Mouse (Mus musculus) heart, embryonic 16.5 days (tissue): ENCODE measurements around the gene Entpd5. TPM values are rescaled to one million over a fixed set of nuclear protein-coding genes. Genes with fewer than 3 reads are reported as not detected.

ENCODE experiments used
- ATAC-seq: fragments of 200-750 bp; cut with Nextera tagmentation; replicated peaks from 2 replicates; pipeline ENCODE4 v1.8.0; 2017; ENCODE audit warnings: moderate number of reproducible peaks; ENCODE audit not compliant: insufficient read depth, low FRiP score; ENCODE audit errors: extremely low read depth
- H3K27ac ChIP-seq: fragments of 300-500 bp; sonication (generic); 2 replicates; pipeline ENCODE4 v1.5.1; 2014; ENCODE audit warnings: mild to moderate bottlenecking, low read length, control low read depth, moderate library complexity
- H3K27me3 ChIP-seq: fragments of 300-500 bp; sonication (generic); 2 replicates; pipeline ENCODE4 v1.6.1; 2014; ENCODE audit warnings: low read length, mixed read lengths; ENCODE audit not compliant: control insufficient read depth, insufficient read depth
- H3K36me3 ChIP-seq: fragments of 300-500 bp; sonication (generic); 2 replicates; pipeline ENCODE4 v1.6.1; 2014; ENCODE audit not compliant: control insufficient read depth, insufficient read depth
- H3K4me1 ChIP-seq: fragments of 300-500 bp; sonication (generic); 2 replicates; pipeline ENCODE4 v1.6.1; 2014; ENCODE audit warnings: low read length, mixed read lengths; ENCODE audit not compliant: control insufficient read depth, insufficient read depth
- H3K4me2 ChIP-seq: fragments of 300-500 bp; sonication (generic); 2 replicates; pipeline ENCODE4 v1.6.1; 2014; ENCODE audit warnings: low read depth, mild to moderate bottlenecking, control low read depth, low read length
- H3K4me3 ChIP-seq: fragments of 300-500 bp; sonication (generic); 2 replicates; pipeline ENCODE4 v1.5.1; 2014; ENCODE audit warnings: mild to moderate bottlenecking, control low read depth, low read length
- H3K9ac ChIP-seq: fragments of 300-500 bp; sonication (generic); 2 replicates; pipeline ENCODE4 v1.6.1; 2014; ENCODE audit warnings: low read length, control low read depth
- H3K9me3 ChIP-seq: fragments of 300-500 bp; sonication (generic); replicated peaks from 2 replicates; pipeline ENCODE4 v1.6.1; 2016; ENCODE audit warnings: low read length; ENCODE audit not compliant: control insufficient read depth
- WGBS: fragments of 180-500 bp; shearing (Covaris S2); extraction: QIAGEN DNeasy Blood & Tissue Kit; methylation state at CpG from one replicate; pipeline ENCODE4 v1.1.7; 2014; 5-methylcytosine and 5-hydroxymethylcytosine counted together
- polyA plus RNA-seq: library from polyadenylated mRNA; unstranded; fragments of >200 nt; fragmentation: Nextera tagmentation; extraction: Ambion mirVana; gene quantifications from 2 replicates; pipeline ENCODE4 v1.2.1, GENCODE M21; 2015

The Entpd5 gene
- polyA plus RNA-seq, 1 experiment from 2014 or later, result 38.9 TPM

DNA sequence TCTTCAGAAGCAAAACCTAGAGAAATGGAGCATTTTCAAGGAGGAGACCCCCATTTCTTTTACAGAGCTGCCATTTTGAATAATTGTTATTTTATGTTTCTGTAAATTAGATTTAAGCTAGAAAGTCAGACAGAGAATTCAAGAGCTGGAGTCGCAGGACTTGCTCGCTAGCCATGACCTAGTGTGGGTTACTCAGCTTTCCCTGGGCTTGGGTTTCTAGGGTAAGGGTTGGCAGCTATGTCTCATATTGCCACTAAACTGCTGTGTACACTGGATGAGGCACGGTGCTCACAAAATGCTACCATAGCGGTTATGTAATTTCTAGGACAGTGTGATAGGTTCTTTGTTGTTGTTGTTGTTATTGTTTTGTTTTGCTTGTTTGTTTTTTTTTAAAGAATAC lies 16.1 kb downstream of the Entpd5 start:
- WGBS, result 97% methylated on average over 4 of the region's 4 CpGs
- H3K27me3 ChIP-seq, result no peaks in the 10 kb centered on the region
- H3K4me2 ChIP-seq, result no peak overlapping the region
- no peaks in the 10 kb centered on the region for H3K4me1 ChIP-seq
- no peak for ATAC-seq
- H3K9me3 ChIP-seq, result no peaks in the 10 kb centered on the region
- H3K9ac ChIP-seq, result no peak overlapping the region
- no peak overlapping the region for H3K27ac ChIP-seq
- H3K36me3 ChIP-seq, result 0 out of 2 replicates have a peak, but pooled peaks cover 9% of the 10 kb centered on the region
- H3K4me3 ChIP-seq, result no peak overlapping the region

DNA sequence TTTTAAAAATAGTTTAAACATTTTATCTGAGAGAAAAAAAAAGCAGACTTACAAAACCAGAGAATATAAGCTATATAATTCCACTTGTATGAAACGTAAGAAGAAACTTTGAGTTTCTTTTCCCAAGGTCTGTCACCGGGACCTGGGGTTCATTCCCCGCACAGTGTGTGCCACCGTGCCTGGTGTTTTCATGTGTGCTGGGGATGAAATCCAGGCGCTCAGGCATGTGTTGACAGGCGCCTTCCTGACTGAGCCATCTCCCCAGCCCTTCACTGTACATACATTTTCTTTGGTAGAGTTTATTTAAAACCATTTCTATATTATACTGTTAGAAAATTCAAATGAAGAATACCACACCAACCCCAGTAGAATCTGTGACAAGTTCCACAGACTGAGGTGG lies 18.5 kb downstream of the Entpd5 start:
- Histone ChIP-seq H3K9ac (no peak overlapping the region), H3K9me3 (no peaks in the 10 kb centered on the region), H3K4me2 (no peak overlapping the region), H3K4me1 (peaks cover 8% of the 10 kb centered on the region), H3K27ac (no peak overlapping the region), H3K4me3 (no peak overlapping the region), H3K36me3 (peaks cover 9% of the 10 kb centered on the region; the same call in 1 of the 2 replicates), H3K27me3 (no peaks in the 10 kb centered on the region)
- ATAC-seq, result peak; percentile 75; the same call in 1 of the 2 replicates
- WGBS, result 36% methylated on average over 6 of the region's 6 CpGs

DNA sequence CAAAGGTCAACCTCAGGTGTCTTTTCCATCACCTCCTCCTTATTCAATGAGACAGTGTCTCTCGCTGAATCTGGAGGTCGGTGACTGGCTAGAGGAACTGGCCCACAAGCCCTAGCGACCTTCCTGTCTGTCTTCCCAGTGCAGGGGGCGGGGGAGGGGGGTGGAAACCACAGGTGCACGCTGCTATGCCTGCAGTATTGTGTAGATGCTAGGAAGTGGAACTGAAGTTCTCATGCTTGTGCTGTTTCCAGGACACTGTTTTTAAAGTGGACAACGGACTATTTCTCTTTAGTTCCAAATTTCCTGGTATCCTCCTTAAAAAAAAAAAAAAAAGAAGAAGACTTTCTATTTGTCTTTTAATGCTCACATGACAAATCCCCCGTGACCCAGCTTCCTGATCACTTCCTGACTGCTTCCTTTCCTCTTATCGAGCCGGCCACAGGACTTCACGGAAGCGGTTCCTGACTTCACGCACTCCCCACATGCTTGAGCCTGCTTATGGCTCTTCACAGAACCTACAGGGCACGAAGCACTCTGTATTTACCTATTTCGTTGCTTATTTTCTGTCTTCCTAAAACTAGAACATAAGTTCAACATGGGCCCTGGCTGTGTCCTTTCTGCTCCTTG lies 19.9 kb downstream of the Entpd5 start:
- Histone ChIP-seq H3K9me3 (no peaks in the 10 kb centered on the region), H3K4me1 (peaks cover 20% of the 10 kb centered on the region), H3K27ac (no peak overlapping the region), H3K27me3 (no peaks in the 10 kb centered on the region), H3K4me2 (0 out of 2 replicates have a peak overlapping the region, but pooled peaks have one; percentile 14), H3K4me3 (no peak overlapping the region), H3K36me3 (peaks cover 7% of the 10 kb centered on the region; the same call in 1 of the 2 replicates), H3K9ac (no peak overlapping the region)
- no peak for ATAC-seq
- WGBS, result 69% methylated on average over 14 of the region's 14 CpGs

DNA sequence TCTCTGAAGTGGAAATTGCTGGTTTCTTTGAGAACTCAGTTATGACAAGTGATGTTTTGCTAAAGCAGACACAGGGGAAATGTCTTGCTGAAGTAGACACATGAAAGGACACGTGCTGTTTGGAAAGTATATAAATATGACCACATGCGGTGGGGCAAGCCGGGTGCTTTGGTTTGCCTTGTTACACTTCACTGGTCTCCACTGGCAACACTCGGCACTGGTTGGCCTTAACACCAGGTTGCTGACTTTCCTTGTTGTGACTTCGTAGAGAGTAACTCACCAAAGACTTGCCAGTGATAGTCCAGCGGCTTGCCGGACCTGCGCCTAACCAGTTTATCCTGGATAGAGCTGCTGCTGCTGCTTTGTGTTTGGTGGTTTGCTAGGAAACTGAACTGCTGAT lies 20.7 kb downstream of the Entpd5 start:
- WGBS, result 83% methylated on average over 8 of the region's 8 CpGs
- no peak overlapping the region for H3K4me3 ChIP-seq
- no peak overlapping the region for H3K9ac ChIP-seq
- H3K27me3 ChIP-seq, result no peaks in the 10 kb centered on the region
- ATAC-seq, result no peak
- peaks cover 22% of the 10 kb centered on the region for H3K4me1 ChIP-seq
- no peaks in the 10 kb centered on the region for H3K9me3 ChIP-seq
- peaks cover 5% of the 10 kb centered on the region; the same call in 1 of the 2 replicates for H3K36me3 ChIP-seq
- no peak overlapping the region for H3K27ac ChIP-seq
- H3K4me2 ChIP-seq, result no peak overlapping the region

DNA sequence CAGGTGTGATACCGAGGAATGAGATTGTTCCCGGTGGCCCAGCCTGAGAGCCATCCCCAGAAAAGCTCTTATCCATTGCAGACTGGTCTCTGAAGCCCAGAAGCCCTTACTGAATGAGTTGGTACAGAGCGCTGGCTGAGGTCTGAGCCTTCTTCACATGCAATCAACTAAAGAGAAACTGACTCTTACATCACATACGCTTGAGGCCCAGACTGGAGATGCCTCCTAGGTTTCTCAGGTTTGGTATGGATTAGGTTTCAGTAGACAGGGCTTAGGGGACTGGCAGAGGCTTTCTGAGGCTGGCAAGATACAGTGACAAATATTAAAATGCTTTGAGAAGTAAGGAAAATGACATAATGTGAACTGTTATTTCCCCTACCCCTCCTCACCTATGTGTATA lies 23.4 kb downstream of the Entpd5 start:
- Histone ChIP-seq H3K27ac (peak overlapping the region; percentile 91), H3K9me3 (no peaks in the 10 kb centered on the region), H3K4me2 (no peak overlapping the region), H3K9ac (0 out of 2 replicates have a peak overlapping the region, but pooled peaks have one; percentile 7), H3K36me3 (peaks cover 3% of the 10 kb centered on the region), H3K4me3 (no peak overlapping the region), H3K4me1 (peaks cover 29% of the 10 kb centered on the region), H3K27me3 (no peaks in the 10 kb centered on the region)
- WGBS, result 80% methylated on average over 4 of the region's 4 CpGs
- no peak for ATAC-seq

DNA sequence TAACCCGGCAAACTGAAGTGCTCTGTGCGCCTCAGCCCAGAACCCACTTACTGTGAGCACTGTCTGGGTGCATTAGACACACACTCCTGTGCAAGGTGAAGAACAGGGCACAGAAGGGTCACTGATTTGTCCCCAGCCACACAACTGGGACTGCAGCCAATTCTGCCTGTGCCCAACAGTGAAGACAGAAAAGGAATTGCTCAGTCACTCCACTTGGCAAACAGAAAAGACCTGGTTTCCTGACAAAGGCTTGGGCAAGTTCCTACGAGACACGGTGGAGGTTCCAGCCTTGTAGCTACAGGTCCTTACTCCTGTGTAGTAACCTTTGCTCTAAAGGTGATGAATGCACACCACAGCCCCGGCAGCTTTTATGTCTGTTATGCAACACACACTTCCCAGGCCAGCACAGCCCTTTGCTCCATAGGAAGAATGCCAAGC lies 24.2 kb downstream of the Entpd5 start:
- Histone ChIP-seq H3K27me3 (no peaks in the 10 kb centered on the region), H3K9ac (peak overlapping the region; percentile 45; the same call in 1 of the 2 replicates), H3K27ac (peak overlapping the region; percentile 91)

DNA sequence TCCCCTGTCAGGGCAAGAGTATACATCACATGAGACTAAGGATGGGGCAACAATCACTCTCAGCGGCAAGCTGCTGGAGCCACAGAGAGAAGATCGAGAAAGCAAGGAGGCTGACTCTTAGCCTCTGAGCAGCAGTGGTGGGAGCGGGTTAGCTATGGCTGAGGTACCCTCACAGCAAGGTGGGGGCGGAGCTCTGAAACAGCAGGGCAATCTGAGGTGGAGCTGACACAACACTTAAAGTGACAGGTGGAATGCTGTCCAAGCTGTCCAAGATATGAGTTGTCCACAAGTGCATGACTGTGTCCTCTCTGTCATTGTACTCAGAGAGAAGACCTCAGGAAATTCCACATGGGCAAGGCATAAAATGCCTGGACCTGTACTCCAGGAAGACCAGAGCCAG lies 26.5 kb downstream of the Entpd5 start:
- Histone ChIP-seq H3K27ac (peak overlapping the region; percentile 90), H3K36me3 (peaks cover 20% of the 10 kb centered on the region), H3K4me3 (peak overlapping the region; percentile 45), H3K4me2 (peak overlapping the region; percentile 57), H3K9me3 (no peaks in the 10 kb centered on the region), H3K4me1 (peaks cover 29% of the 10 kb centered on the region), H3K27me3 (no peaks in the 10 kb centered on the region), H3K9ac (peak overlapping the region; percentile 62)
- WGBS, result 56% methylated on average over 4 of the region's 4 CpGs
- ATAC-seq, result peak; percentile 74

More for the DNA sequence above, 24.2 kb downstream of the Entpd5 start:
- Histone ChIP-seq H3K4me1 (peaks cover 29% of the 10 kb centered on the region), H3K4me2 (0 out of 2 replicates have a peak overlapping the region, but pooled peaks have one; percentile 17), H3K36me3 (peaks cover 3% of the 10 kb centered on the region), H3K4me3 (no peak overlapping the region), H3K9me3 (no peaks in the 10 kb centered on the region)
- peak; percentile 82 for ATAC-seq
- WGBS, result 24% methylated on average over 5 of the region's 5 CpGs

DNA sequence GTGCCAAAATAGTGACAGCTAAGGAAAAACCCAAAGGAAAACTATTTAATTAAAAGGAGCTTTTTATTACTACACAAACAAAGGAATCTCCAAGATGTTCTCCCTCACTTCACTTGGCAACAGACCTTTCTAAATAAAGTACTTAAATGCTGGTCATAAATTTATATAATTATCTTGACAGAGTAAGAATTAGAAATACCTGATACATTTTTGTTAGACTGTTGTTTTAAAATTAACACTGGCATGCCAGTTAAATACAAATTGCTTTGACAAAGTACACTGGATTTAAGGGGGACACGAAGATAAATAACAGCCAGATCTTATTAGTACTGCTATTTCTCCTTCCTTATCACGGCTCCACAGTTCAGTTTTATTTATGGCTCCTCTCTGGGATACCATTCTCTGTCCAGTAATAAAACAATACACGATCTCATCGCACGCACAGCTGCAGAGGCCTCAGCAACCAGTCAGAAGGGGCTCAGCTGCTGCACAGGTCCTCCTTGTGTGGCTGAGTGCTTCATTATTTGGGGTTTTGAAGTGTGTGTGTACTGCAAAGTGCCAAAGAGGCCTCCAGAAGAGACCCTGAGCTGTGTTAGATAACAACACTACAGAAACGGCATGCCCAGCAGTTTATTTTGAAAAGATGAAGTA lies 34.9 kb downstream of the Entpd5 start:
- H3K4me3 ChIP-seq, result no peak overlapping the region
- peak; percentile 75 for ATAC-seq
- H3K27me3 ChIP-seq, result no peaks in the 10 kb centered on the region
- 38% methylated on average over 6 of the region's 6 CpGs for WGBS
- H3K4me1 ChIP-seq, result peaks cover 16% of the 10 kb centered on the region
- peaks cover 56% of the 10 kb centered on the region for H3K36me3 ChIP-seq
- no peaks in the 10 kb centered on the region for H3K9me3 ChIP-seq
- H3K4me2 ChIP-seq, result no peak overlapping the region
- H3K27ac ChIP-seq, result peak overlapping the region; percentile 93
- H3K9ac ChIP-seq, result peak overlapping the region; percentile 38; the same call in 1 of the 2 replicates

DNA sequence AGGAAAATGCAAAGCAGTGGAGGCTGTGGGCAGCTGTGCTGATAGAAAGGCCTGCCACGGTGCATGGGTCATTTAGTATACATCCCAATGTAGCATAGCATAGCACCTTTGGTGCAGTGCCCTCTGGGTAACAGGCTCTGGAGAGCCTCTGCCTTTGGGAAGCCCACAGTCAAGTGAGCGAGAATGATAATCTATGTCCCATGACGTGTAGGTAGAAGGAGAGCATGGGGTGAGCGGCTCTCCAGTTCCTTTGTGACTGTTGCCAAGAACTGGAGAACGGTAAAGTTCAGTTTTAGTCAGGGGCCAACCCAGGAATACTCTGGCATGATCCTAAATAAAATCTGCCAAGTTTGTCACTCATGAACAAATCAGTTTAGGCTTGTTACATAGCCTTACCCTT lies 37.2 kb downstream of the Entpd5 start:
- Histone ChIP-seq H3K9me3 (no peaks in the 10 kb centered on the region), H3K9ac (no peak overlapping the region), H3K4me1 (peaks cover 16% of the 10 kb centered on the region), H3K27ac (no peak overlapping the region), H3K36me3 (peaks cover 48% of the 10 kb centered on the region), H3K4me3 (no peak overlapping the region), H3K27me3 (no peaks in the 10 kb centered on the region), H3K4me2 (no peak overlapping the region)
- no peak for ATAC-seq
- WGBS, result 81% methylated on average over 5 of the region's 5 CpGs
